Mouse (Mus musculus): ENCODE data around the gene Olfr1178. TPM values are rescaled to one million over a fixed set of nuclear protein-coding genes. Genes with fewer than 3 reads are reported as not detected.

The Olfr1178 gene
- total RNA-seq (2021) = not detected
- long read RNA-seq, experiment 1 = 0 reads
- long read RNA-seq, experiment 2 = 0 reads

DNA sequence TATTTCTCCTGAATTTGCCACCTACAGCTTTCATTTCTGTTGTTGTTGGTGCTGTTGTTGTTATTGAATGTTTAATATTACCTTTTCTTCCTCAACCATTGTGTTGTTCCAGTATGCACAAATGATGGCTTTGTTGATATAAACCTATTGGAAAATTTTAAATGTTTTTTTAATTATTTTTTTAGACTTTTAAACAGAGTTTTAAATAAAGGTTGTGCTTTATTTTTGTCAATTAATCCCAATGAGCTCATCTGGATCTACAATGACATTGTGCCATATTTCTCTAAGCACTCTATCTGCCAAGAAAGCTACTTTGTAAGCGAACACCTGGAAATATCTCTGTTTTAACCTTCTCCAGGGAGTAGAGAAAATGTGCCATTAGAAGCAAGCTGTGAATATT lies at the start of gene Olfr1178:
TSS of gene Olfr1178 (plus strand) at position 301 of the 400 bp plus-strand sequence.
- intact Hi-C loops (cut with DNase I) = no loop called here
- DNase-seq = no peak

GRCm38 (mm10) chr2:88346392-88346791 lies 40.5 kb upstream of the Olfr1178 start, which contains the start of gene Olfr1177-ps:
TSS of gene Olfr1177-ps (minus strand) at chr2:88346492.
- intact Hi-C loops (cut with DNase I) = no loop called here
- DNase-seq = no peak

GRCm38 (mm10) chr2:88356304-88356703 lies 30.6 kb upstream of the Olfr1178 start:
- DNase-seq = no peak
- intact Hi-C loops (cut with DNase I) = no loop called here

- no peak for DNase-seq
- intact Hi-C loops (cut with DNase I) = no loop called here
Measured at GRCm38 (mm10) chr2:88406353-88406752, 19.5 kb downstream of the Olfr1178 start, which contains the start of gene Olfr1179. TSS of gene Olfr1179 (minus strand) at chr2:88406453.

DNA sequence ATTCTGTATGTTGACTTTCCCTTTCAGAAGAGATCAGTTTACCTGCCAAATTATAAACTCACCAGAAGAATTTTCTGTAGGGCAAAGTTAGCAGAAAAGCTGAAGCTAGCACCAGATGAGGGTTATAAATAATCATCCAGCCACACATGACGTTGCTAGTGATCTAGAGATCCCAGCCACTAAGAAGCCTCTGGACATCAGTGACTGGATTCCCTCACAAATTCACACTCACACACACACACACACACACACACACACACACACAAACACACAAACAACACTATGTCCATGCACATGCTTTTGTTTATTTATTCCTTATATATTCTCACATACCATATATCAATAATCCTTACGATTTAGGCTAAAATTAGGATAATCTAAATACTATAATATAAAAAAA lies 32.2 kb downstream of the Olfr1178 start, which contains the start of gene Olfr1180:
TSS of gene Olfr1180 (minus strand) at position 101 of the 400 bp plus-strand sequence.
- DNase-seq = no peak
- intact Hi-C loops (cut with DNase I) = no loop called here

GRCm38 (mm10) chr2:88426071-88426470 lies 39.2 kb downstream of the Olfr1178 start, which contains the start of gene Olfr1181:
TSS of gene Olfr1181 (minus strand) at chr2:88426171.
- intact Hi-C loops (cut with DNase I) = no loop called here
- DNase-seq = no peak

DNA sequence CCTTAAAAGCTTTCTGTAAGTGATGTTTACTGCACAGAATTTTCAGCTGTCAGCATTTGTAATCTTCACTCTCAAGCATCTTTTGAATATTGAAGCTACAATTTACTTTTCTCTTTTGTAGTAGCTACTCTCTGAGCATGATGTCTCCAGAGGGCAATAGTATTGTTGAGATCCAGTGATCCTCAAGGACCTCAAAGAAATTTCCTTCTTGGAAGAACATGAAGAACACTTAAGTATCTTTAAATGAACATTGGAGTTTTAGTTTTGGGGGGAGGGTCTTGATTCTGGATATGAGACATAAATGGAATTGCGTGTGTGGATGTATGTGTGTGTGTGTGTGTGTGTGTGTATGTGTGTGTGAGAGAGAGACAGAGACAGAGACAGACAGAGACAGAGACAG lies 62.2 kb downstream of the Olfr1178 start, which contains the start of gene Gm13757:
TSS of gene Gm13757 (minus strand) at position 101 of the 400 bp plus-strand sequence.
- intact Hi-C loops (cut with DNase I) = no loop called here

More for the DNA sequence above, 62.2 kb downstream of the Olfr1178 start, which contains the start of gene Gm13757:
- no peak for DNase-seq

Other genes with a start within 250 kb of the Olfr1178 start
- gene Olfr1167, start 231.9 kb upstream of the Olfr1178 start, total RNA-seq (2021) = not detected
- not detected for gene Olfr1168, start 205.2 kb upstream of the Olfr1178 start, total RNA-seq (2021)
- not detected for gene Olfr1170, start 158.7 kb upstream of the Olfr1178 start, total RNA-seq (2021)
- gene Olfr1173, start 107.2 kb upstream of the Olfr1178 start, total RNA-seq (2021) = not detected
- gene Olfr1174-ps, start 71.9 kb upstream of the Olfr1178 start, total RNA-seq (2021) = not detected
- not detected for gene Olfr1175-ps, start 59.8 kb upstream of the Olfr1178 start, total RNA-seq (2021)
- not detected for gene Olfr1176, start 50.3 kb upstream of the Olfr1178 start, total RNA-seq (2021)
- gene Olfr1177-ps, start 40.6 kb upstream of the Olfr1178 start, total RNA-seq (2021) = not detected
- not detected for gene Olfr1179, start 19.4 kb downstream of the Olfr1178 start, total RNA-seq (2021)
- gene Olfr1180, start 32.1 kb downstream of the Olfr1178 start, total RNA-seq (2021) = not detected
- not detected for gene Olfr1181, start 39.1 kb downstream of the Olfr1178 start, total RNA-seq (2021)
- not detected for gene Gm13757, start 62.1 kb downstream of the Olfr1178 start, total RNA-seq (2021)
- gene Olfr1183, start 67.8 kb downstream of the Olfr1178 start, total RNA-seq (2021) = not detected
- gene Olfr1184, start 96.5 kb downstream of the Olfr1178 start, total RNA-seq (2021) = not detected
- not detected for gene Olfr1185-ps1, start 106.3 kb downstream of the Olfr1178 start, total RNA-seq (2021)
- not detected for gene Olfr1186, start 131.5 kb downstream of the Olfr1178 start, total RNA-seq (2021)
- gene Olfr1188, start 169.9 kb downstream of the Olfr1178 start, total RNA-seq (2021) = not detected
- gene Olfr1189, start 199.4 kb downstream of the Olfr1178 start, total RNA-seq (2021) = not detected

All from heart, postnatal 14 days (tissue).